Mouse (Mus musculus) cerebellum, postnatal 4 days (tissue): ENCODE measurements around the gene Sf3a3.
"Not testable (repeated sequence)": the region's sequence is repeated elsewhere in the genome, so short reads cannot be mapped to it uniquely, and the experiment has no call there.

ENCODE experiments used
- DNase-seq, 2 experiments: peaks; one replicate each; pipeline ENCODE4 v3.0.0; 2022; ENCODE audit warnings: low spot score in 2 of 2, mixed read lengths in 1 of 2

Gene Sf3a3

GRCm38 (mm10) chr4:124699791-124700190 lies 14.8 kb upstream of the Sf3a3 start:
- no peak for DNase-seq

GRCm38 (mm10) chr4:124700248-124700971 lies 14.2 kb upstream of the Sf3a3 start, which contains the start of gene Fhl3:
TSS of gene Fhl3 (plus strand) at chr4:124700701.
- DNase-seq: no peak

GRCm38 (mm10) chr4:124701052-124701845 lies 13.3 kb upstream of the Sf3a3 start:
- DNase-seq: peak in 1 of 2 experiments; percentile 59

- DNase-seq: peak in 1 of 2 experiments; percentile 58
Measured at GRCm38 (mm10) chr4:124701916-124702315, 12.7 kb upstream of the Sf3a3 start.

GRCm38 (mm10) chr4:124703406-124703805 lies 11.2 kb upstream of the Sf3a3 start:
- DNase-seq: no peak

GRCm38 (mm10) chr4:124703881-124704796 lies 10.4 kb upstream of the Sf3a3 start:
- DNase-seq: no peak

GRCm38 (mm10) chr4:124704797-124705474 lies 9.6 kb upstream of the Sf3a3 start:
- no peak for DNase-seq

- no peak for DNase-seq
Measured at GRCm38 (mm10) chr4:124705661-124706269, 8.8 kb upstream of the Sf3a3 start.

- not testable (repeated sequence) for DNase-seq
Measured at GRCm38 (mm10) chr4:124707381-124708199, 7.0 kb upstream of the Sf3a3 start.

GRCm38 (mm10) chr4:124708200-124708517 lies 6.4 kb upstream of the Sf3a3 start:
- not testable (repeated sequence) for DNase-seq

- DNase-seq: peak in 1 of 2 experiments; percentile 51
Measured at GRCm38 (mm10) chr4:124708518-124709477, 5.8 kb upstream of the Sf3a3 start.

- DNase-seq: no peak
Measured at GRCm38 (mm10) chr4:124709961-124710446, 4.6 kb upstream of the Sf3a3 start.

GRCm38 (mm10) chr4:124710776-124711291 lies 3.7 kb upstream of the Sf3a3 start:
- DNase-seq: no peak

- no peak for DNase-seq
Measured at GRCm38 (mm10) chr4:124712618-124713017, 2.0 kb upstream of the Sf3a3 start.

GRCm38 (mm10) chr4:124713850-124714249 lies 726 bp upstream of the Sf3a3 start:
- not testable (repeated sequence) for DNase-seq

GRCm38 (mm10) chr4:124719101-124719500 lies 4.5 kb downstream of the Sf3a3 start:
- no peak for DNase-seq

- DNase-seq: no peak
Measured at GRCm38 (mm10) chr4:124726121-124726520, 11.5 kb downstream of the Sf3a3 start.

GRCm38 (mm10) chr4:124736952-124737351 lies 22.4 kb downstream of the Sf3a3 start:
- no peak for DNase-seq
